Mouse (Mus musculus): Measurements from ENCODE around the gene Gm45140. TPM values are rescaled to one million over a fixed set of nuclear protein-coding genes. Genes with fewer than 3 reads are reported as not detected.
A peak's percentile ranks its signal among the peaks of the same experiment; 100 is the strongest.

Gene Gm45140
- polyA plus RNA-seq, 1 experiment from 2014 or later: 2.2 TPM

DNA sequence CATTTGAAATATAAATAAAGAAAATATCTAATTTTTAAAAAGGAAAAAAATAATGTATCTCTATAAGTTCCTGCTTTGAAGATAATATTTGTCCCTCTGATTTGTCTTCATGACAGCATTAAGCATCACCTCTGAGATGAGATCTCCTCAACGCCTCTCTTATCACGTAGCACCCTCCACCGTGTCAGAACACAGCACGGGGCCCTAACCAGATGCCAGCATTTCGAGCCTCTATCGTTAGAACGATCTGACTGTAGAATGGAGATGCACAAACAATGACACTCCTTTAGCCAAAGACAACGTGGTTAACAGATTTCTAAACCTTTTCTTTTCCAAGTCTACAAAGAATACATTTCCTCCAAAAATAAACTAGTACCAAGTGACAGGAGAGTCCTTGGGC, 51.6 kb downstream of the Gm45140 start:
- H3K4me1 ChIP-seq (replicated peaks): peaks cover 5% of the 10 kb centered on the region
- H3K9ac ChIP-seq: no peak overlapping the region
- no peak overlapping the region for H3K27ac ChIP-seq
- H3K27me3 ChIP-seq: no peaks in the 10 kb centered on the region
- WGBS: 45% methylated on average over 8 of the region's 8 CpGs
- no peak overlapping the region for H3K4me2 ChIP-seq
- H3K9me3 ChIP-seq (replicated peaks): no peaks in the 10 kb centered on the region
- H3K4me3 ChIP-seq: no peak overlapping the region
- no peaks in the 10 kb centered on the region for H3K36me3 ChIP-seq
- no peak for ATAC-seq (replicated peaks; ENCODE audit: insufficient number of reproducible peaks, insufficient read depth, low FRiP score, low read depth)

DNA sequence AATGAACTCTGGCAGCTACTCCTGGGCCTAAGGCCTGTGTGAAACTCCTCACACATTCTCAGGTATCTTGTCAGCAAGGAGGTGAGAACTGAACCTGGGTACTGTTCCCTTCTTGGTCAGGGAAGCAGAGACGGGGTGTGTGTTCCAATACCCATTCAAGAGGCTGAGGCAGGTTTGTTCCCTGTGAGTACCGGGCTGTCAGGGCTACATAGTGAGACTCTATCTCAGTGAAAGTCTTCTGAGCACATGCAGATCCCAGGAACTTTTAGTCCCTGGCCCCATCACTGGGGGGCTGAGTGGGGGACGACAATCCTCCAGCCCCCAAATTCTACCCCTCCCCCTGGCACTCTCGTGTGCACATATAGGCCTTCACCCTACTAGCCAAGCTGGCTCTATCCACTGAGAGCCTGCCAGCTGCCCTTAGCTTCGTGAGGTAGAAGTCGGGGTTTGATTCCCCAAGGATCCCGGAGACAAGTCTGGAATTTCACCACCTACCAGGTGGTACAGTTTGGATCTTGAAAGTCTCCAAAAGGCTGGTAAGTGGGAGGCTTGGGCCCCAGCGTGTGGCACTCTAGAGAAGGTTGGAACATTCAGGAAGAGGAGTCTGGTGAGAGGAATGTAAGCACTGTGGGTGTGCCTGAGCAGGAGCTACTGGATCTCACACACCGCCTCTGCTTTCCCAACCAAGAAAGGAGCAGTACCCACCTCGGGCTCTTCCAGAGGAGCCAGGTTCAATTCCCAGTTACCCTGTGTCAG, 54.9 kb downstream of the Gm45140 start:
- H3K4me2 ChIP-seq: no peak overlapping the region
- WGBS: 72% methylated on average over 10 of the region's 10 CpGs
- H3K27ac ChIP-seq: no peak overlapping the region
- no peak overlapping the region for H3K4me3 ChIP-seq
- H3K27me3 ChIP-seq: no peaks in the 10 kb centered on the region
- no peak for ATAC-seq (replicated peaks; ENCODE audit: insufficient number of reproducible peaks, insufficient read depth, low FRiP score, low read depth)
- H3K9me3 ChIP-seq (replicated peaks): no peaks in the 10 kb centered on the region
- peaks cover 15% of the 10 kb centered on the region for H3K4me1 ChIP-seq (replicated peaks)
- no peak overlapping the region for H3K9ac ChIP-seq
- no peaks in the 10 kb centered on the region for H3K36me3 ChIP-seq

DNA sequence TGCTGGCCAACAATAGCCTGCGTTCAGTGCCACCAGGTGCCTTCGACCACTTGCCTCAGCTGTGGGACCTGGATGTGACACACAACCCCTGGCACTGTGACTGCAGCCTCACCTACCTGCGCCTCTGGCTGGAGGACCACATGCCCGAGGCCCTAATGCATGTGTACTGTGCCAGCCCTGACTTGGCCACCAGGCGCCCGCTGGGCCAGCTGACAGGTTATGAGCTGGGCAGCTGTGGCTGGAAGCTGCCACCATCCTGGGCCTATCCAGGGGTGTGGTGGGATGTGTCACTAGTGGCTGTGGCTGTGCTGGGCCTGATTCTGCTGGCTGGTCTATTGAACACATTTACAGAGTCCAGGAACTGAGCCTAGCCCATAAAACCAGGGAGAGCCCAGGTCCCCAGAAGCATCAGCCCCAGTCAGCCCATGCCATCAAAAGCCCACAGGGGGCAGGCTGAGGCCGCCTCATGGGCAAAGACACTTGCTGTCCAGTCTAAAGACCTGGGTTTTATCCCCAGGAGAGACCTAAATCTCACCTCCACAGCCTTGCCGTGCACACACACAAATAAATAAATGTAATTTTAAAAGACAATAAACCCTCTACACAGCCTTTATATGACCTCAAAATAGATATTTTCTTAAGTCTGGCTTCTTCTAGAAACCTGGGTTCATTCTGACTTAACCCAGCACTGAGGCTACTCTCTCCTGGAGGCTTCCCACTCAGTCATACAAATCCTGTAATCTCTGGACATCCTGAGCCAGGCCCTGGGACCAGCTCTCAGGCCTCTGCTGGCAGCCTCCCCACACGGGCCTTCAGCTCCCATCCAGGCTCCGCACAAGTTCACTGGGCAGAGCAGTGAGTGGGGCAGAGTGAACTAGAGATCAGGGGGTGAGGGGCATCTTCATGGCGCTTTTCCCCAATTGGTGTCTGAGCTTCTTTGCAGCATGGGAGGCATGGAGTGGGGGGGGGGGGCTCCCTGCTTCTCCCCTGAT, 56.1 kb downstream of the Gm45140 start:
- Histone ChIP-seq H3K9ac (no peak overlapping the region), H3K4me3 (no peak overlapping the region), H3K27me3 (no peaks in the 10 kb centered on the region), H3K27ac (no peak overlapping the region), H3K36me3 (no peaks in the 10 kb centered on the region), H3K4me2 (no peak overlapping the region), H3K9me3 (replicated peaks) (no peaks in the 10 kb centered on the region), H3K4me1 (replicated peaks) (peaks cover 15% of the 10 kb centered on the region)
- WGBS: 85% methylated on average over 11 of the region's 11 CpGs
- peak; percentile 40; the same call in 1 of the 2 replicates for ATAC-seq (replicated peaks; ENCODE audit: insufficient number of reproducible peaks, insufficient read depth, low FRiP score, low read depth)

DNA sequence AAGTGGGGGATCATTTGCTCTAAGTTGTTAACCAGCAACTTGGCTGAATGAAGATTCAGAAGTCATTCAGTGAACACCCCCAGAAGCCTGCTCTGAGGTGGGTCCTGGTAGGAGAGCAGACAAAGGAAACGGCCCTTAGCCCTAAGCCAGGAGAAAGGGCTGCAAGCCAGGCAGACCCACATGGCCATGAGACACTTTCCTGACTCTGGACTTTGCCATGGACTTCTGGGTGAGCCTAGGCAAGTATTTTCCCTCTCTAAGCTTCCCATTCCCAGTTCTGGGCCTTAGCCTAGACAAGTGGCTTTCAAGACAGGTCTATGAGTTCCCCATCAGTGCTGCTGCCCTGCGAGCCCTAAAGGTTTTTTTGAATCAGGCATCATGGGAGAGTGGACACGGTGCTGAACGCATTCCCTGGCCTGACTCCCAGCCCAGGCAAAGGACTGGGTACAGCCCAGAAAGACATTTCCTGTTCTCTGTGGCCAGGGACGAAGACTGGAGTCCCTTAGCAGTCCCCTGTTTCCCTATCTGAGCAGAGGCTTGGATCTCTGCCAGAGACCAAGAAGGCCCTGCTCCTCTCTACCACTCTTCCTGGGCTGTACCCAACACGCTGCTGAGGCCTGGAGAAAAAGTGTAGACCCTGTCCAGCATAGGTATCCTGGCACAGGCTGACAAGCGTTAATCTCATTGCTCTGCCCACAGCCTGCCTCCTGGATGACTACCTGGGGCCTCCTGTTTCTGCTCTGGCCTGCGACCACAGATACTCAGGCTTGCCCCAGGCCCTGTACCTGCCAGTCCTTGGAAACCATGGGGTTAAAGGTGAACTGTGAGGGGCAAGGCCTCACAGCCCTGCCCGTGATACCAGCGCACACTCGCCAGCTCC, 57.1 kb downstream of the Gm45140 start:
- Histone ChIP-seq H3K36me3 (no peaks in the 10 kb centered on the region), H3K4me1 (replicated peaks) (peaks cover 15% of the 10 kb centered on the region), H3K9me3 (replicated peaks) (no peaks in the 10 kb centered on the region), H3K27ac (peak overlapping the region; percentile 25; the same call in 1 of the 2 replicates), H3K4me3 (no peak overlapping the region), H3K4me2 (no peak overlapping the region), H3K27me3 (no peaks in the 10 kb centered on the region), H3K9ac (no peak overlapping the region)
- peak; percentile 74 for ATAC-seq (replicated peaks; ENCODE audit: insufficient number of reproducible peaks, insufficient read depth, low FRiP score, low read depth)
- WGBS: 51% methylated on average over 11 of the region's 11 CpGs

DNA sequence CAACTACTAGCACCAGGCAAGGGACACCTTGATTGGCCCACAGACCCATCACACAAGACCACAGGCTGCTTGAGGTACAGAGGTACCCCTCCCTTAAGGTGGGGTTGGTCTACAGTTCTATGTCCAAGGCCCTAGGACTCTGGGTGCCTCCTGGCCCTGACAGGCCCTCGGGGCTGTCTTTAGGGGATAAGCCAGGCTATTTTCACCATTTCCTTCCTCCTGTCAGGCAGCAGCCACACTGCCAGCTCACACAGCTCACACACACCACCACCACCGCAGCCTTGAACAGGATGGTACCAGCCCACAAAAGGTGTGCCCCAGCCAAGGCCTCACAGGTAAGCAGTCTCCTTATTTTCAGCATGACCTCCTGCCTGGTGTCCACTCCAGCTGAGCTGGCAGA, 57.8 kb downstream of the Gm45140 start, which contains the start of gene Gp9:
Gp9 (plus strand) TSS at position 231 of the 400 bp plus-strand sequence.
- Histone ChIP-seq H3K4me2 (no peak within 1 kb of the TSS), H3K4me3 (no peak within 1 kb of the TSS), H3K4me1 (replicated peaks) (peaks cover 15% of the 10 kb centered on the region), H3K36me3 (no peaks in the 10 kb centered on the region), H3K9ac (no peak within 1 kb of the TSS), H3K27me3 (no peaks in the 10 kb centered on the region), H3K9me3 (replicated peaks) (no peaks in the 10 kb centered on the region), H3K27ac (peak within 1 kb of the TSS; percentile 25; the same call in 1 of the 2 replicates)
- WGBS: 55% methylated on average over 2 of the region's 2 CpGs
- no peak for ATAC-seq (replicated peaks; ENCODE audit: insufficient number of reproducible peaks, insufficient read depth, low FRiP score, low read depth)

DNA sequence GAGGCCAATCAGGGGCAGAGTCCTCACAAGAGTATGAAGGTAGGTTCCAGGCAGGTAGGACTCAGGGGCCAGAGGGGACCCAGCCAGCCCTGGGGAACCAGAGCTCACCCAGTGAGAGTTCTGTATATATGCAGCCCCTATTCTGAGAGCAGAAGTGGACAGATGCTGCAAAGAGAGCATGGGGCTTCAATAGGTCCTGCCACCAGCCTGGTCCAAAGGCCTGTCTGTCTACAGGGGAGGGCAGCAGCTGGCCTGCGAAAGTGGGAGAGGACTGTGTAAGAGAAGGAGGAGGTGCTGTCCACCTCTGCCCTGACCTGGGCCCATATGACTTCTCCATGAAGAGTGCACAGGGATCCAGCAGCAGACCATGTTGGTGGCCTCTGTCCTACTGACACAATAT, 58.9 kb downstream of the Gm45140 start:
- Histone ChIP-seq H3K36me3 (no peaks in the 10 kb centered on the region), H3K27me3 (no peaks in the 10 kb centered on the region), H3K4me2 (no peak overlapping the region), H3K9me3 (replicated peaks) (no peaks in the 10 kb centered on the region), H3K4me1 (replicated peaks) (peaks cover 15% of the 10 kb centered on the region), H3K27ac (no peak overlapping the region), H3K4me3 (no peak overlapping the region), H3K9ac (no peak overlapping the region)
- no peak for ATAC-seq (replicated peaks; ENCODE audit: insufficient number of reproducible peaks, insufficient read depth, low FRiP score, low read depth)
- WGBS: 73% methylated on average over 1 of the region's 1 CpGs

DNA sequence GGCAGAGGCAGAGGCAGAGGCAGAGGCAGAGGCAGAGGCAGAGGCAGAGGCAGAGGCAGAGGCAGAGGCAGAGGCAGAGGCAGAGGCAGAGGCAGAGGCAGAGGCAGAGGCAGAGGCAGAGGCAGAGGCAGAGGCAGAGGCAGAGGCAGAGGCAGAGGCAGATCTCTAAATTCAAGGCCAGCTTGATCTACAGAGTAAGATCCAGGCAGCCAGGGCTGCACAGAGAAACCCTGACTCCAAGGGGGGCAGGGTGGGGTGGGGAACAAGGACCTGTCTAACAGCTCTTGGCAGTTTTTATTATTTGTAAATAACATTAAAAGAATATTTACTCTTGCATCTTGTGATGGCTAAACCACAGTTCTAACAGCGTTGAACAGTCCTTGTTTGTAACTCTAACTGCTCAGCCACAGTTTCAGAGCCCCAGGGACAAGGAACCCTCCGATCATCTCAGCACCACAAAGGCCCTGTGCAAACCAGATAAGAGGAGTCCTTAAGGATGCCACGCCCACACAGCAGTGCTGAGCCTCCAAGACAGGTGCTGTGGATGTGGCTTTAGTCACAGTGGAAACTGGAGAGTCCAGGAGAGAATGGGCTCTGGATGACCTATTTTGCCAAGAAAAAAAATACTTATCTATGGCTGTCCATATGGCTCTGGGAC, 59.9 kb downstream of the Gm45140 start:
- 59% methylated on average over 3 of the region's 3 CpGs for WGBS
- no peaks in the 10 kb centered on the region for H3K36me3 ChIP-seq
- peaks cover 15% of the 10 kb centered on the region for H3K4me1 ChIP-seq (replicated peaks)
- no peaks in the 10 kb centered on the region for H3K27me3 ChIP-seq
- H3K27ac ChIP-seq: no peak overlapping the region
- no peak overlapping the region for H3K4me3 ChIP-seq
- no peak overlapping the region for H3K4me2 ChIP-seq
- ATAC-seq (replicated peaks; ENCODE audit: insufficient number of reproducible peaks, insufficient read depth, low FRiP score, low read depth): no peak
- H3K9ac ChIP-seq: no peak overlapping the region
- no peaks in the 10 kb centered on the region for H3K9me3 ChIP-seq (replicated peaks)

DNA sequence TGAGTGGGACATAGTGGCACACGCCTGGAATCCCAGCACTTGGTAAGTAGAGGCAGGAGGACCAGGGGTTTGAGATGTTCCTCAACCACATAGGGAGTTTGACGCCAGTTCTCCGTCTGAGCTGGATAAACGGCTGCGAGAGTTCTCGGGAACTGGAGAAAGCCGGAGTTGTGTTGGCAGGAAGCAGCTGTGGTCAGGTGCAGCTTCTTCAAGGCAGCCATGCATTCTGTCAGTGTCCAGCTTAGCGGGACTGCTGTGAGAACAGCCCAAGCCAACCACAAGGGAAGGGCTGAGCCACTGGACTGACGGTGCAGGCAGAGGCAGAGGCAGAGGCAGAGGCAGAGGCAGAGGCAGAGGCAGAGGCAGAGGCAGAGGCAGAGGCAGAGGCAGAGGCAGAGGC, 60.7 kb downstream of the Gm45140 start:
- H3K27me3 ChIP-seq: no peaks in the 10 kb centered on the region
- H3K9ac ChIP-seq: no peak overlapping the region
- 76% methylated on average over 9 of the region's 9 CpGs for WGBS
- no peak for ATAC-seq (replicated peaks; ENCODE audit: insufficient number of reproducible peaks, insufficient read depth, low FRiP score, low read depth)
- H3K9me3 ChIP-seq (replicated peaks): no peaks in the 10 kb centered on the region
- H3K4me1 ChIP-seq (replicated peaks): peaks cover 15% of the 10 kb centered on the region
- no peak overlapping the region for H3K4me3 ChIP-seq
- H3K36me3 ChIP-seq: no peaks in the 10 kb centered on the region
- H3K27ac ChIP-seq: no peak overlapping the region
- H3K4me2 ChIP-seq: no peak overlapping the region

DNA sequence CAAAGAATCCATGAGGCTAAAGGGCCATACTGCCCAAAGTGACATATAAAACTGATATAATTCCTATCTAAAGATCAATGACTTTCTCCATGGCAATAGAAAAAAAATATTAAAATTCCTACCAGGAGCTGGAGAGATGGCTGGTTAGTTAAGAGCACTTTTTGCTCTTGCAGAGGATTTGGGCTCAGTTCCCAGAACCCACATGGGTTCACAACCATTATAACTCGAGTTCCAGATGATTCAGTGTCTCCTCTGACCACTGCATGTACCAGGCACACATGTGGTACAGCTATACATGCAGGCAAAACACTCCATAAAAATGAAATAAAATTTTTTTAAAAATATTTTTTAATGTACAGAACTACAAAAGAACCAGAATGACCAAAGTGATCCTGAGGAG, 61.1 kb downstream of the Gm45140 start:
- Histone ChIP-seq H3K27me3 (no peaks in the 10 kb centered on the region), H3K9me3 (replicated peaks) (no peaks in the 10 kb centered on the region), H3K4me2 (no peak overlapping the region), H3K4me1 (replicated peaks) (peaks cover 15% of the 10 kb centered on the region), H3K4me3 (no peak overlapping the region), H3K36me3 (no peaks in the 10 kb centered on the region), H3K9ac (no peak overlapping the region), H3K27ac (no peak overlapping the region)
- 42% methylated on average over 1 of the region's 1 CpGs for WGBS
- ATAC-seq (replicated peaks; ENCODE audit: insufficient number of reproducible peaks, insufficient read depth, low FRiP score, low read depth): no peak

DNA sequence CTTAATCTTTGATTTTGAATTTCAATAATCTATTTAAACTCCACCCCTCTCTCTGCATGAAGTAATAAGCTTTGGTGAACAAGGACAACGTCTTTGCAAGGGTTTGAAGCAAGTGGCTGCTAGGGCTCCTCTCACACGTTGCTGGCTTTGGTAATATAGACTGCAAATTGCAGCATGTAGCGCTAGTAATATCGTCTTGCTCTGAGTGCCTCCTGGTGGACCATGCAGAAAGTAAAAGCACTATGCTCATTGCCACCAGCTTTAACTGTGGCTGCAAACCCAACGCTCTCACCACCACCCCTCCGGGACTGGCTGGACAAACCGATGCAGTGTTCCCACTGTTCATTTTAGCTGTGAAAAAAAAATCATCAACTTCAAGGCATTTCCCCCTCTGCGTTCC, 65.0 kb downstream of the Gm45140 start:
- 53% methylated on average over 8 of the region's 8 CpGs for WGBS
- ATAC-seq (replicated peaks; ENCODE audit: insufficient number of reproducible peaks, insufficient read depth, low FRiP score, low read depth): no peak
- no peaks in the 10 kb centered on the region for H3K36me3 ChIP-seq

More for the DNA sequence above, 65.0 kb downstream of the Gm45140 start:
- no peaks in the 10 kb centered on the region for H3K9me3 ChIP-seq (replicated peaks)
- H3K4me2 ChIP-seq: no peak overlapping the region
- H3K4me3 ChIP-seq: no peak overlapping the region
- no peaks in the 10 kb centered on the region for H3K27me3 ChIP-seq
- no peaks in the 10 kb centered on the region for H3K4me1 ChIP-seq (replicated peaks)
- no peak overlapping the region for H3K27ac ChIP-seq
- H3K9ac ChIP-seq: no peak overlapping the region
